Mouse (Mus musculus): ENCODE results near the gene Bcl7c.

DNA sequence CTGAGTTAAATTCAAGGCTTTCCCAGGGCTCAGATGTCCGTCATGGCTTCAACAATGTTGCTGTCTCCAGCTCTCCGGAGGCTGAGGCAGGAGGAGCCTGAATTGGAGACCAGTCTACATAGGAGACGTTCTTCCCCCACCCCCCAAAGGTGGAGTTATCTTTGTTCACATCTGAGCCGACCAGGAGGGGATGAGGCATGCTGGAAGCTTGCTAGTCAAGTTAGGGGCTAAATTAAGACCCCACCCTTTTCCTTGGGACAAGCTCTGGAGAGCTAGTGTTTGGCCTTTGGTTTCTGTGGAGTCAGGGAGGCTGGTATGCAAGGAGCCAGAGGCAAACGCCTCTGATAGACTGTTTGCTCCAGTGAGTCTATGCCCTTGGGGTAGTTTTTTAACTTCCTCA lies 44.4 kb upstream of the Bcl7c start:
- no peak for TF ChIP-seq GATA1 (IDR thresholded peaks at IDR 0.05; ENCODE audit: borderline replicate concordance, low read length)
- no peak for TF ChIP-seq FLI1 (IDR thresholded peaks at IDR 0.05; ENCODE audit: low read length)
